Mouse (Mus musculus): ENCODE measurements around the gene Il18. TPM values are rescaled to one million over a fixed set of nuclear protein-coding genes. Genes with fewer than 3 reads are reported as not detected.
"Not testable (repeated sequence)": the region's sequence is repeated elsewhere in the genome, so short reads cannot be mapped to it uniquely, and the experiment has no call there.

The Il18 gene
- total RNA-seq, 2 experiments from 2014 or later = 1.0 to 2.0 TPM

- peak; percentile 94 for DNase-seq (ENCODE audit: low spot score)
Measured at GRCm38 (mm10) chr9:50603189-50603997, 48.8 kb downstream of the Il18 start, which contains the start of the genes Sdhd and Timm8b. Gene Sdhd (minus strand): TSS chr9:50603812. Gene Timm8b (plus strand): TSS chr9:50603910.

GRCm38 (mm10) chr9:50603998-50604324 lies 49.3 kb downstream of the Il18 start:
- DNase-seq (ENCODE audit: low spot score) = no peak

- DNase-seq (ENCODE audit: low spot score) = no peak
Measured at GRCm38 (mm10) chr9:50604338-50604737, 49.7 kb downstream of the Il18 start.

- no peak for DNase-seq (ENCODE audit: low spot score)
Measured at GRCm38 (mm10) chr9:50612115-50612514, 57.5 kb downstream of the Il18 start.

GRCm38 (mm10) chr9:50616161-50616560 lies 61.5 kb downstream of the Il18 start:
- no peak for DNase-seq (ENCODE audit: low spot score)

GRCm38 (mm10) chr9:50616766-50617603 lies 62.4 kb downstream of the Il18 start, which contains the start of the genes Pih1d2 and Nkapd1:
Gene Pih1d2 (plus strand): TSS chr9:50617321.
Gene Nkapd1 (minus strand): TSS chr9:50617464.
- DNase-seq (ENCODE audit: low spot score) = peak; percentile 91

- no peak for DNase-seq (ENCODE audit: low spot score)
Measured at GRCm38 (mm10) chr9:50617794-50618330, 63.2 kb downstream of the Il18 start.

- not testable (repeated sequence) for DNase-seq (ENCODE audit: low spot score)
Measured at GRCm38 (mm10) chr9:50630903-50631302, 76.3 kb downstream of the Il18 start.

Other genes with a start within 250 kb of the Il18 start
- 100 to 1,000 TPM; 524 TPM for gene Rpl10-ps3, start 209.9 kb upstream of the Il18 start, total RNA-seq (2021)
- not detected for gene Plet1, start 60.3 kb upstream of the Il18 start, total RNA-seq (2021)
- gene Pts, start 26.1 kb upstream of the Il18 start, total RNA-seq (2021) = 10 to 100 TPM; 11.0 to 12.2 TPM
- gene Bco2, start 354 bp downstream of the Il18 start, total RNA-seq (2021) = under 1 TPM; 0.27 to 0.55 TPM
- gene Tex12, start 6.5 kb downstream of the Il18 start, total RNA-seq (2021) = not detected
- 100 to 1,000 TPM; 300 to 329 TPM for gene Sdhd, start 49.0 kb downstream of the Il18 start, total RNA-seq (2021)
- gene Timm8b, start 49.1 kb downstream of the Il18 start, total RNA-seq (2021) = 100 to 1,000 TPM; 223 to 226 TPM
- gene Pih1d2, start 62.5 kb downstream of the Il18 start, total RNA-seq (2021) = under 1 TPM; 0.18 to 0.38 TPM
- 10 to 100 TPM; 11.1 to 11.6 TPM for gene Nkapd1, start 62.6 kb downstream of the Il18 start, total RNA-seq (2021)
- gene Dlat, start 105.0 kb downstream of the Il18 start, total RNA-seq (2021) = 100 to 1,000 TPM; 175 to 192 TPM
- 1 to 10 TPM; 2.1 to 4.7 TPM for gene Dixdc1, start 184.7 kb downstream of the Il18 start, total RNA-seq (2021)
- 1 to 10 TPM; 4.5 to 5.6 TPM for gene 2310030G06Rik, start 191.7 kb downstream of the Il18 start, total RNA-seq (2021)
- gene Cryab, start 196.5 kb downstream of the Il18 start, total RNA-seq (2021) = 1,000 to 10,000 TPM; 1,743 to 2,314 TPM
- gene Hspb2, start 197.5 kb downstream of the Il18 start, total RNA-seq (2021) = 100 to 1,000 TPM; 120 to 134 TPM
- gene Fdxacb1, start 213.4 kb downstream of the Il18 start, total RNA-seq (2021) = 1 to 10 TPM; 4.2 to 4.4 TPM
- gene Alg9, start 220.2 kb downstream of the Il18 start, total RNA-seq (2021) = 10 to 100 TPM; 10.3 to 10.8 TPM
- 10 to 100 TPM; 13.7 to 18.9 TPM for gene 1110032A03Rik, start 220.7 kb downstream of the Il18 start, total RNA-seq (2021)